Mouse (Mus musculus): ENCODE data around the gene Col6a6. TPM values are rescaled to one million over a fixed set of nuclear protein-coding genes. Genes with fewer than 3 reads are reported as not detected.

Col6a6 gene
- polyA plus RNA-seq, 1 experiment from 2014 or later, result 3.1 TPM

DNA sequence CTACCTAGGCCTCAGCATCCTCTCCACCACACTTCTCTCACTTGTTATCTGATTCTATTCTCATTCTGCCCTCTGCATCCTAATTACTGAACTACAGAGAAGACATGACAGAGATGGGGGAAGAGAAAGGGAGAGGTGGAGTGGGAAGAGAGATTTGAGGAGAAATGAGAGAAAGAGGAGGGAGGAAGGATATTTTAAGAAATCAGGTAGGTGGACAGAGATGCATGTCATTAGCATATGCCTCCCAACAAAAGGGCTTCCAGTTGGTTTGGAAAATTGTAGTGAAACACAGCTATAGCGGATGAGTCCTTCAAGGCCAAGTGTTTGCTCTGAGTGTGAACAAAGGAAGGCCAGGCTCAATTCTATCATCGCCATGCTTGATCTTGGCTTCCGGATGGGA is 115.9 kb downstream of the Col6a6 start:
- no peak overlapping the region for H3K4me2 ChIP-seq (ENCODE audit: low read depth, low read length)
- H3K9me3 ChIP-seq (replicated peaks; ENCODE audit: control insufficient read depth, low read length), result no peaks in the 10 kb centered on the region
- H3K4me1 ChIP-seq (ENCODE audit: control insufficient read depth, insufficient read depth, low read length), result peaks cover 4% of the 10 kb centered on the region
- ATAC-seq (replicated peaks; ENCODE audit: extremely low read depth, insufficient read depth, low FRiP score), result no peak
- no peak overlapping the region for H3K27ac ChIP-seq (ENCODE audit: low read length)
- H3K27me3 ChIP-seq (ENCODE audit: control insufficient read depth, insufficient read depth, low read length), result no peaks in the 10 kb centered on the region
- H3K4me3 ChIP-seq (ENCODE audit: low read length), result no peak overlapping the region
- no peak overlapping the region for H3K9ac ChIP-seq (ENCODE audit: low read length)
- no peaks in the 10 kb centered on the region for H3K36me3 ChIP-seq (ENCODE audit: control insufficient read depth, insufficient read depth)
- 94% methylated on average over 3 of the region's 3 CpGs for WGBS

DNA sequence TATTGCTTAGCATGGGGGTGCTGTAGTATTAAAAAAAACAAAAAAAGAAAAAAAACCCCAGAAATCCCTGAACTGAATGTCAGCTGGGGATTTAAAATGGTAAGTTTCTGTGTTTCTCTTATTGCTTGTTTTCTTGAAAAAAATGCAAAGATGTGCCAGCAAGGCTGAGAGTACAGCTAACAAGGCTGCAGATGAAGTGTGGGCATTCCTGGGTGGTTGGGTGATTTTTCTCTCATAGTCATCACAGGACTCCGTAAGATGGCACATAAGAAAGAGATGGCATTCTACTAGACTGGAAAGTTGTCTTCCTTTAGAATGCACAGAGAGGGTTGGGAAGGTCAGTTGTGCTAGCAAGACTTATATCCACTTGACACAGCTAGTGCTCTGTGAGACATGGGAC is 122.9 kb downstream of the Col6a6 start:
- ATAC-seq (replicated peaks; ENCODE audit: extremely low read depth, insufficient read depth, low FRiP score), result no peak

GRCm38 (mm10) chr9:105704226-105704932 is 123.6 kb downstream of the Col6a6 start:
- H3K27me3 ChIP-seq (ENCODE audit: control insufficient read depth, insufficient read depth, low read length), result no peaks in the 10 kb centered on the region
- 0 out of 2 replicates have a peak, but pooled peaks cover 3% of the 10 kb centered on the region for H3K9me3 ChIP-seq (replicated peaks; ENCODE audit: control insufficient read depth, low read length)
- no peak overlapping the region for H3K4me2 ChIP-seq (ENCODE audit: low read depth, low read length)
- H3K4me1 ChIP-seq (ENCODE audit: control insufficient read depth, insufficient read depth, low read length), result peaks cover 6% of the 10 kb centered on the region; the same call in 1 of the 2 replicates
- H3K9ac ChIP-seq (ENCODE audit: low read length), result no peak overlapping the region
- 0 out of 2 replicates have a peak, but pooled peaks cover 2% of the 10 kb centered on the region for H3K36me3 ChIP-seq (ENCODE audit: control insufficient read depth, insufficient read depth)
- 81% methylated on average over 16 of the region's 16 CpGs for WGBS
- no peak overlapping the region for H3K27ac ChIP-seq (ENCODE audit: low read length)
- ATAC-seq (replicated peaks; ENCODE audit: extremely low read depth, insufficient read depth, low FRiP score), result no peak
- no peak overlapping the region for H3K4me3 ChIP-seq (ENCODE audit: low read length)

More for the DNA sequence above, 122.9 kb downstream of the Col6a6 start:
- Histone ChIP-seq H3K4me2 (ENCODE audit: low read depth, low read length) (no peak overlapping the region), H3K9me3 (replicated peaks; ENCODE audit: control insufficient read depth, low read length) (0 out of 2 replicates have a peak, but pooled peaks cover 3% of the 10 kb centered on the region), H3K4me1 (ENCODE audit: control insufficient read depth, insufficient read depth, low read length) (peaks cover 6% of the 10 kb centered on the region; the same call in 1 of the 2 replicates), H3K27ac (ENCODE audit: low read length) (no peak overlapping the region), H3K36me3 (ENCODE audit: control insufficient read depth, insufficient read depth) (0 out of 2 replicates have a peak, but pooled peaks cover 2% of the 10 kb centered on the region), H3K9ac (ENCODE audit: low read length) (no peak overlapping the region), H3K27me3 (ENCODE audit: control insufficient read depth, insufficient read depth, low read length) (no peaks in the 10 kb centered on the region), H3K4me3 (ENCODE audit: low read length) (no peak overlapping the region)
- WGBS, result 96% methylated on average over 1 of the region's 1 CpGs

DNA sequence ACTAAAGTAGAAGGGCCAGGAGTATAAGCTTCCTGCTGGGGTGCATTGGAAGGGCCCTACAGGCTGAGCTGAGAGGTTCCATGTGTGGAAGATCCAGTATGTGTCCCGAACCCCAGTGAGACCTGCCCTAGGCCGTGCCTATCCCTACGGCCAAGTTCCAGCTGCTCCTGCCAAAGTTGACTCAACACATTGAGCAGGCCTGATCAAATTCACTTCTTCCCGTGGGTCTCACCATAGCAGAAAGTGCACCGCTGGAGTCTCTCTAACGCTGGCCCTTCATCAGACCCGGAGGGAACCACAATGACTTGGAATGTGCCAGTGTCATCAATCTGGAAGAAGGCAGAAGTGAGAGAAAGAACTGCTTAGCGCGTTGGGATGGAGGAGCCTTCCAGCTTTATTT is 126.0 kb downstream of the Col6a6 start:
- Histone ChIP-seq H3K9ac (ENCODE audit: low read length) (no peak overlapping the region), H3K4me2 (ENCODE audit: low read depth, low read length) (no peak overlapping the region), H3K27ac (ENCODE audit: low read length) (no peak overlapping the region), H3K27me3 (ENCODE audit: control insufficient read depth, insufficient read depth, low read length) (no peaks in the 10 kb centered on the region), H3K9me3 (replicated peaks; ENCODE audit: control insufficient read depth, low read length) (0 out of 2 replicates have a peak, but pooled peaks cover 3% of the 10 kb centered on the region), H3K4me1 (ENCODE audit: control insufficient read depth, insufficient read depth, low read length) (peaks cover 27% of the 10 kb centered on the region), H3K4me3 (ENCODE audit: low read length) (no peak overlapping the region), H3K36me3 (ENCODE audit: control insufficient read depth, insufficient read depth) (0 out of 2 replicates have a peak, but pooled peaks cover 2% of the 10 kb centered on the region)
- ATAC-seq (replicated peaks; ENCODE audit: extremely low read depth, insufficient read depth, low FRiP score), result no peak
- 80% methylated on average over 9 of the region's 9 CpGs for WGBS

DNA sequence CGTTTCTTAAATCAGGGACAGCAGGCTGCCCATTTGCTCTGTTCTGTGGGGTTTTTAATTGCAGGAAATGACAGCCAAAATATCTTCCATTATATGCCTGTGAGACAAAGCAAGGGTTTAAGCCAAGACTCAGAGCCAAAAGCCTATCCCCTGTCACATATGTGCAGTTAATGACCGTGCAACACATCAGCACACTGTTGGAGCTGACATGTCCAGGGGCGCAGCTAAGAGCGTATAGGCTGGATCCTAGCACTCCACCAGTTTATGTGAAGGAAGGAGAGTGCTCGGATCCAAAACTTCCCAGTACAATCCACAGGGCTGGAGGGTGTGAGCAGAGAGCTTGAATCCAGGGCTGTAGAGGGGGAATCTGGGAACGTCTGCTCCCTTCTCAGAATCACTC is 127.3 kb downstream of the Col6a6 start:
- no peak overlapping the region for H3K4me2 ChIP-seq (ENCODE audit: low read depth, low read length)
- 0 out of 2 replicates have a peak, but pooled peaks cover 3% of the 10 kb centered on the region for H3K9me3 ChIP-seq (replicated peaks; ENCODE audit: control insufficient read depth, low read length)
- no peak overlapping the region for H3K4me3 ChIP-seq (ENCODE audit: low read length)
- ATAC-seq (replicated peaks; ENCODE audit: extremely low read depth, insufficient read depth, low FRiP score), result no peak
- 77% methylated on average over 6 of the region's 6 CpGs for WGBS
- H3K9ac ChIP-seq (ENCODE audit: low read length), result no peak overlapping the region
- H3K27me3 ChIP-seq (ENCODE audit: control insufficient read depth, insufficient read depth, low read length), result no peaks in the 10 kb centered on the region
- no peak overlapping the region for H3K27ac ChIP-seq (ENCODE audit: low read length)
- H3K36me3 ChIP-seq (ENCODE audit: control insufficient read depth, insufficient read depth), result 0 out of 2 replicates have a peak, but pooled peaks cover 2% of the 10 kb centered on the region
- peaks cover 34% of the 10 kb centered on the region for H3K4me1 ChIP-seq (ENCODE audit: control insufficient read depth, insufficient read depth, low read length)

GRCm38 (mm10) chr9:105697764-105698396 is 130.1 kb downstream of the Col6a6 start:
- no peak overlapping the region; the same call in 1 of the 2 replicates for H3K9ac ChIP-seq (ENCODE audit: low read length)
- no peaks in the 10 kb centered on the region for H3K36me3 ChIP-seq (ENCODE audit: control insufficient read depth, insufficient read depth)
- no peaks in the 10 kb centered on the region for H3K9me3 ChIP-seq (replicated peaks; ENCODE audit: control insufficient read depth, low read length)
- no peaks in the 10 kb centered on the region for H3K27me3 ChIP-seq (ENCODE audit: control insufficient read depth, insufficient read depth, low read length)
- peak; percentile 74 for ATAC-seq (replicated peaks; ENCODE audit: extremely low read depth, insufficient read depth, low FRiP score)
- H3K4me2 ChIP-seq (ENCODE audit: low read depth, low read length), result peak overlapping the region; percentile 27
- H3K27ac ChIP-seq (ENCODE audit: low read length), result peak overlapping the region; percentile 79
- 13% methylated on average over 9 of the region's 9 CpGs for WGBS
- no peak overlapping the region; the same call in 1 of the 2 replicates for H3K4me3 ChIP-seq (ENCODE audit: low read length)
- H3K4me1 ChIP-seq (ENCODE audit: control insufficient read depth, insufficient read depth, low read length), result peaks cover 34% of the 10 kb centered on the region

GRCm38 (mm10) chr9:105696818-105697564 is 131.0 kb downstream of the Col6a6 start:
- Histone ChIP-seq H3K27ac (ENCODE audit: low read length) (peak overlapping the region; percentile 79), H3K9ac (ENCODE audit: low read length) (no peak overlapping the region), H3K36me3 (ENCODE audit: control insufficient read depth, insufficient read depth) (no peaks in the 10 kb centered on the region), H3K9me3 (replicated peaks; ENCODE audit: control insufficient read depth, low read length) (no peaks in the 10 kb centered on the region), H3K4me1 (ENCODE audit: control insufficient read depth, insufficient read depth, low read length) (peaks cover 34% of the 10 kb centered on the region), H3K27me3 (ENCODE audit: control insufficient read depth, insufficient read depth, low read length) (no peaks in the 10 kb centered on the region), H3K4me3 (ENCODE audit: low read length) (no peak overlapping the region), H3K4me2 (ENCODE audit: low read depth, low read length) (no peak overlapping the region)
- ATAC-seq (replicated peaks; ENCODE audit: extremely low read depth, insufficient read depth, low FRiP score), result peak; percentile 39; the same call in 1 of the 2 replicates
- 61% methylated on average over 7 of the region's 7 CpGs for WGBS

GRCm38 (mm10) chr9:105693854-105694253 is 134.1 kb downstream of the Col6a6 start:
- Histone ChIP-seq H3K4me1 (ENCODE audit: control insufficient read depth, insufficient read depth, low read length) (peaks cover 23% of the 10 kb centered on the region), H3K27me3 (ENCODE audit: control insufficient read depth, insufficient read depth, low read length) (no peaks in the 10 kb centered on the region), H3K36me3 (ENCODE audit: control insufficient read depth, insufficient read depth) (no peaks in the 10 kb centered on the region), H3K4me2 (ENCODE audit: low read depth, low read length) (no peak overlapping the region), H3K9ac (ENCODE audit: low read length) (no peak overlapping the region), H3K27ac (ENCODE audit: low read length) (no peak overlapping the region), H3K9me3 (replicated peaks; ENCODE audit: control insufficient read depth, low read length) (no peaks in the 10 kb centered on the region), H3K4me3 (ENCODE audit: low read length) (no peak overlapping the region)
- WGBS, result 3% methylated on average over 5 of the region's 5 CpGs
- no peak for ATAC-seq (replicated peaks; ENCODE audit: extremely low read depth, insufficient read depth, low FRiP score)
